Mouse (Mus musculus): Measurements from ENCODE around the gene Ttc12. TPM values are rescaled to one million over a fixed set of nuclear protein-coding genes. Genes with fewer than 3 reads are reported as not detected.

Ttc12 gene
- polyA plus RNA-seq (2014; fragmentation: Illumina TruSeq; extraction: RNeasy Lipid Tissue Mini Kit (QIAGEN cat#74804); ENCODE audit: low replicate concordance), result 0.89 TPM

GRCm38 (mm10) chr9:49485892-49486311 lies at the start of gene Ttc12:
TSS of gene Ttc12 (minus strand) at chr9:49486225.

GRCm38 (mm10) chr9:49426921-49427320 lies 59.1 kb downstream of the Ttc12 start, which contains the start of gene Ankk1:
TSS of gene Ankk1 (minus strand) at chr9:49427021.

Other genes with a start within 250 kb of the Ttc12 start
- not detected for gene Gm4894, start 235.7 kb downstream of the Ttc12 start, polyA plus RNA-seq (2014; fragmentation: Illumina TruSeq; extraction: RNeasy Lipid Tissue Mini Kit (QIAGEN cat#74804); ENCODE audit: low replicate concordance)
- gene Drd2, start 145.6 kb downstream of the Ttc12 start, polyA plus RNA-seq (2014; fragmentation: Illumina TruSeq; extraction: RNeasy Lipid Tissue Mini Kit (QIAGEN cat#74804); ENCODE audit: low replicate concordance), result not detected
- gene Ankk1, start 59.2 kb downstream of the Ttc12 start, polyA plus RNA-seq (2014; fragmentation: Illumina TruSeq; extraction: RNeasy Lipid Tissue Mini Kit (QIAGEN cat#74804); ENCODE audit: low replicate concordance), result not detected